Mouse (Mus musculus) hindbrain, embryonic 10.5 days (tissue): ENCODE measurements around the gene Lrrc18. TPM values are rescaled to one million over a fixed set of nuclear protein-coding genes. Genes with fewer than 3 reads are reported as not detected.

ENCODE experiments used
- polyA plus RNA-seq: library from polyadenylated mRNA; unstranded; fragments of >200 nt; fragmentation: Nextera tagmentation; extraction: Ambion mirVana; gene quantifications from 2 replicates; pipeline ENCODE4 v1.2.1, GENCODE M21; 2016

Gene Lrrc18
- polyA plus RNA-seq, 1 experiment from 2014 or later = 0.65 TPM

Other genes starting within 250 kb of the Lrrc18 start
- 0.43 and 0.62 TPM in 2 replicates for gene Tmem273, start 205.4 kb upstream of the Lrrc18 start, polyA plus RNA-seq
- not detected in 2 replicates for gene Fam170b, start 157.4 kb upstream of the Lrrc18 start, polyA plus RNA-seq
- gene Vstm4, start 134.6 kb upstream of the Lrrc18 start, polyA plus RNA-seq = 2.9 and 3.0 TPM in 2 replicates
- 0.16 and 0.43 TPM in 2 replicates for gene Wdfy4, start 194.1 kb downstream of the Lrrc18 start, polyA plus RNA-seq
- gene Arhgap22, start 222.6 kb downstream of the Lrrc18 start, polyA plus RNA-seq = 4.2 and 4.5 TPM in 2 replicates